Mouse (Mus musculus): ENCODE measurements around the gene Plek. TPM values are rescaled to one million over a fixed set of nuclear protein-coding genes. Genes with fewer than 3 reads are reported as not detected.
"Not testable (repeated sequence)": the region's sequence is repeated elsewhere in the genome, so short reads cannot be mapped to it uniquely, and the experiment has no call there.

Gene Plek
- total RNA-seq, 1 experiment: 0.54 TPM

- Histone ChIP-seq H3K9me3 (ENCODE audit: control insufficient read depth, insufficient read depth, low read depth, low read length) (no peaks in the 10 kb centered on the region), H3K36me3 (ENCODE audit: control insufficient read depth, insufficient read depth, low read length, poor library complexity, severe bottlenecking) (no peaks in the 10 kb centered on the region), H3K9ac (ENCODE audit: insufficient read depth, low read depth, low read length, poor library complexity, severe bottlenecking) (no peak overlapping the region), H3K4me3 (ENCODE audit: insufficient read depth in 1 of 2, low read depth in 1 of 2, low read length in 2 of 2, poor library complexity in 1 of 2, severe bottlenecking in 1 of 2) (no peak overlapping the region), H3K27ac (ENCODE audit: insufficient read depth, low read depth, low read length, poor library complexity, severe bottlenecking) (no peak overlapping the region), H3K4me1 (ENCODE audit: control insufficient read depth in 2 of 2, insufficient read depth in 2 of 2, low read length in 2 of 2, poor library complexity in 1 of 2) (no peaks in the 10 kb centered on the region)
- peak; percentile 25 for DNase-seq (ENCODE audit: low read depth, low spot score)
- TF ChIP-seq HCFC1 (IDR thresholded peaks at IDR 0.05; ENCODE audit: borderline replicate concordance, insufficient read depth, low read length) (no peak), MAFK (IDR thresholded peaks at IDR 0.05; ENCODE audit: insufficient read depth, low read depth, low read length) (no peak), ZNF384 (IDR thresholded peaks at IDR 0.05; ENCODE audit: low read depth, low read length) (no peak), ZC3H11A (IDR thresholded peaks at IDR 0.05; ENCODE audit: borderline replicate concordance, low read depth, low read length) (no peak), CHD2 (IDR thresholded peaks at IDR 0.05; ENCODE audit: low read depth, low read length) (no peak)
- in situ Hi-C loops (cut with MboI; ENCODE audit: low sequenced_read_pairs in 2 of 2, unreplicated experiment in 2 of 2): no loop called here
These were observed 30.8 kb upstream of the Plek start for GRCm38 (mm10) chr11:17082953-17083352.

GRCm38 (mm10) chr11:17082086-17082485, 29.9 kb upstream of the Plek start:
- in situ Hi-C loops (cut with MboI; ENCODE audit: low sequenced_read_pairs in 2 of 2, unreplicated experiment in 2 of 2): no loop called here
- peak; percentile 16 for DNase-seq (ENCODE audit: low read depth, low spot score)
- Histone ChIP-seq H3K27ac (ENCODE audit: insufficient read depth, low read depth, low read length, poor library complexity, severe bottlenecking) (no peak overlapping the region), H3K4me1 (ENCODE audit: control insufficient read depth in 2 of 2, insufficient read depth in 2 of 2, low read length in 2 of 2, poor library complexity in 1 of 2) (no peaks in the 10 kb centered on the region), H3K36me3 (ENCODE audit: control insufficient read depth, insufficient read depth, low read length, poor library complexity, severe bottlenecking) (no peaks in the 10 kb centered on the region), H3K9me3 (ENCODE audit: control insufficient read depth, insufficient read depth, low read depth, low read length) (no peaks in the 10 kb centered on the region), H3K9ac (ENCODE audit: insufficient read depth, low read depth, low read length, poor library complexity, severe bottlenecking) (no peak overlapping the region), H3K4me3 (ENCODE audit: insufficient read depth in 1 of 2, low read depth in 1 of 2, low read length in 2 of 2, poor library complexity in 1 of 2, severe bottlenecking in 1 of 2) (no peak overlapping the region)
- no peak for TF ChIP-seq HCFC1 (IDR thresholded peaks at IDR 0.05; ENCODE audit: borderline replicate concordance, insufficient read depth, low read length)
- TF ChIP-seq MAFK (IDR thresholded peaks at IDR 0.05; ENCODE audit: insufficient read depth, low read depth, low read length): no peak
- TF ChIP-seq ZNF384 (IDR thresholded peaks at IDR 0.05; ENCODE audit: low read depth, low read length): no peak
- no peak for TF ChIP-seq CHD2 (IDR thresholded peaks at IDR 0.05; ENCODE audit: low read depth, low read length)
- TF ChIP-seq ZC3H11A (IDR thresholded peaks at IDR 0.05; ENCODE audit: borderline replicate concordance, low read depth, low read length): no peak

- H3K9me3 ChIP-seq (ENCODE audit: control insufficient read depth, insufficient read depth, low read depth, low read length): no peaks in the 10 kb centered on the region
- H3K4me1 ChIP-seq (ENCODE audit: control insufficient read depth in 2 of 2, insufficient read depth in 2 of 2, low read length in 2 of 2, poor library complexity in 1 of 2): no peaks in the 10 kb centered on the region
- no peak overlapping the region for H3K4me3 ChIP-seq (ENCODE audit: insufficient read depth in 1 of 2, low read depth in 1 of 2, low read length in 2 of 2, poor library complexity in 1 of 2, severe bottlenecking in 1 of 2)
- H3K9ac ChIP-seq (ENCODE audit: insufficient read depth, low read depth, low read length, poor library complexity, severe bottlenecking): no peak overlapping the region
- no peaks in the 10 kb centered on the region for H3K36me3 ChIP-seq (ENCODE audit: control insufficient read depth, insufficient read depth, low read length, poor library complexity, severe bottlenecking)
- no peak for DNase-seq (ENCODE audit: low read depth, low spot score)
- no peak overlapping the region for H3K27ac ChIP-seq (ENCODE audit: insufficient read depth, low read depth, low read length, poor library complexity, severe bottlenecking)
- in situ Hi-C loops (cut with MboI; ENCODE audit: low sequenced_read_pairs in 2 of 2, unreplicated experiment in 2 of 2): no loop called here
- TF ChIP-seq MAFK (IDR thresholded peaks at IDR 0.05; ENCODE audit: insufficient read depth, low read depth, low read length) (no peak), HCFC1 (IDR thresholded peaks at IDR 0.05; ENCODE audit: borderline replicate concordance, insufficient read depth, low read length) (no peak), ZNF384 (IDR thresholded peaks at IDR 0.05; ENCODE audit: low read depth, low read length) (no peak), CHD2 (IDR thresholded peaks at IDR 0.05; ENCODE audit: low read depth, low read length) (no peak), ZC3H11A (IDR thresholded peaks at IDR 0.05; ENCODE audit: borderline replicate concordance, low read depth, low read length) (no peak)
These were observed 23.5 kb upstream of the Plek start for GRCm38 (mm10) chr11:17075656-17076055.

GRCm38 (mm10) chr11:17069360-17069759, 17.2 kb upstream of the Plek start:
- H3K4me3 ChIP-seq (ENCODE audit: insufficient read depth in 1 of 2, low read depth in 1 of 2, low read length in 2 of 2, poor library complexity in 1 of 2, severe bottlenecking in 1 of 2); in situ Hi-C loops (cut with MboI; ENCODE audit: low sequenced_read_pairs in 2 of 2, unreplicated experiment in 2 of 2): not testable (repeated sequence)

GRCm38 (mm10) chr11:17052476-17053049, 382 bp upstream of the Plek start:
- Histone ChIP-seq H3K9ac (ENCODE audit: insufficient read depth, low read depth, low read length, poor library complexity, severe bottlenecking) (peak overlapping the region; percentile 58; the same call in 1 of the 2 replicates), H3K4me1 (ENCODE audit: control insufficient read depth in 2 of 2, insufficient read depth in 2 of 2, low read length in 2 of 2, poor library complexity in 1 of 2) (peaks cover 0 to 2% of the 10 kb centered on the region in 2 experiments; a peak in 1 of 4 replicates), H3K36me3 (ENCODE audit: control insufficient read depth, insufficient read depth, low read length, poor library complexity, severe bottlenecking) (no peaks in the 10 kb centered on the region), H3K27ac (ENCODE audit: insufficient read depth, low read depth, low read length, poor library complexity, severe bottlenecking) (no peak overlapping the region; the same call in 1 of the 2 replicates), H3K4me3 (ENCODE audit: insufficient read depth in 1 of 2, low read depth in 1 of 2, low read length in 2 of 2, poor library complexity in 1 of 2, severe bottlenecking in 1 of 2) (peak overlapping the region in 1 of 2 experiments; percentile 56; a peak in 1 of 4 replicates), H3K9me3 (ENCODE audit: control insufficient read depth, insufficient read depth, low read depth, low read length) (no peaks in the 10 kb centered on the region)
- TF ChIP-seq CHD2 (IDR thresholded peaks at IDR 0.05; ENCODE audit: low read depth, low read length) (no peak), ZC3H11A (IDR thresholded peaks at IDR 0.05; ENCODE audit: borderline replicate concordance, low read depth, low read length) (no peak), ZNF384 (IDR thresholded peaks at IDR 0.05; ENCODE audit: low read depth, low read length) (no peak), HCFC1 (IDR thresholded peaks at IDR 0.05; ENCODE audit: borderline replicate concordance, insufficient read depth, low read length) (no peak), MAFK (IDR thresholded peaks at IDR 0.05; ENCODE audit: insufficient read depth, low read depth, low read length) (no peak)
- no peak for DNase-seq (ENCODE audit: low read depth, low spot score)
- in situ Hi-C loops (cut with MboI; ENCODE audit: low sequenced_read_pairs in 2 of 2, unreplicated experiment in 2 of 2): no loop called here

More at GRCm38 (mm10) chr11:17069360-17069759, 17.2 kb upstream of the Plek start:
- not testable (repeated sequence) for DNase-seq (ENCODE audit: low read depth, low spot score); H3K9me3 ChIP-seq (ENCODE audit: control insufficient read depth, insufficient read depth, low read depth, low read length); H3K9ac ChIP-seq (ENCODE audit: insufficient read depth, low read depth, low read length, poor library complexity, severe bottlenecking); H3K4me1 ChIP-seq (ENCODE audit: control insufficient read depth in 2 of 2, insufficient read depth in 2 of 2, low read length in 2 of 2, poor library complexity in 1 of 2); H3K27ac ChIP-seq (ENCODE audit: insufficient read depth, low read depth, low read length, poor library complexity, severe bottlenecking); H3K36me3 ChIP-seq (ENCODE audit: control insufficient read depth, insufficient read depth, low read length, poor library complexity, severe bottlenecking)
